8 mouse cellular contexts compared by ENCODE assay signal in genomic region chr7:127708207-127709078, GRCm38 (mm10). TPM values are rescaled to one million over a fixed set of nuclear protein-coding genes. Genes with fewer than 3 reads are reported as not detected.
DNase-seq lines count a peak whose midpoint lies in the region; ATAC-seq and TF ChIP-seq lines count a peak whose summit lies in the region.

Gene Bcl7c (minus strand): TSS chr7:127708933.

- ATAC-seq in embryonic facial prominence, embryonic 11.5 days (replicated peaks; ENCODE audit: insufficient number of reproducible peaks, low FRiP score, low TSS enrichment, low read depth) = peak; percentile 83
- ATAC-seq in granulocyte monocyte progenitor cell, adult 5-6 weeks (replicated peaks; ENCODE audit: poor library complexity, severe bottlenecking) = peak; percentile 77
- ATAC-seq in limb, embryonic 11.5 days (ENCODE audit: insufficient number of reproducible peaks, low FRiP score, low TSS enrichment, low read depth) = peak; percentile 67
- peak; percentile 87 for ATAC-seq in midbrain, embryonic 13.5 days

- under 1% methylated on average over 88 of the region's 90 CpGs for WGBS in embryonic facial prominence, embryonic 11.5 days
- WGBS in limb, embryonic 11.5 days = under 1% methylated on average over 86 of the region's 90 CpGs
- WGBS in midbrain, embryonic 13.5 days = 0% methylated on average over 73 of the region's 90 CpGs
- WGBS in small intestine, adult 2 months = 2% methylated on average over 85 of the region's 90 CpGs

- no peaks in the 10 kb centered on the region for H3K27me3 ChIP-seq in embryonic facial prominence, embryonic 11.5 days (ENCODE audit: control insufficient read depth, insufficient read depth, low read length)
- H3K27me3 ChIP-seq in limb, embryonic 11.5 days (ENCODE audit: control insufficient read depth, insufficient read depth, low read length) = no peaks in the 10 kb centered on the region
- no peaks in the 10 kb centered on the region for H3K27me3 ChIP-seq in midbrain, embryonic 13.5 days
- H3K27me3 ChIP-seq in small intestine, adult 2 months (ENCODE audit: control insufficient read depth, insufficient read depth, low read length) = no peaks in the 10 kb centered on the region

- no peaks in the 10 kb centered on the region for H3K36me3 ChIP-seq in embryonic facial prominence, embryonic 11.5 days (replicated peaks; ENCODE audit: control insufficient read depth, insufficient read depth, low read depth, low read length)
- H3K36me3 ChIP-seq in limb, embryonic 11.5 days (ENCODE audit: control insufficient read depth, insufficient read depth, low read length) = peaks cover 10% of the 10 kb centered on the region
- peaks cover 28% of the 10 kb centered on the region for H3K36me3 ChIP-seq in midbrain, embryonic 13.5 days
- H3K36me3 ChIP-seq in small intestine, adult 2 months (ENCODE audit: control insufficient read depth, insufficient read depth, low read length) = peaks cover 6% of the 10 kb centered on the region; the same call in 1 of the 2 replicates

- H3K9me3 ChIP-seq in embryonic facial prominence, embryonic 11.5 days (replicated peaks; ENCODE audit: control insufficient read depth, low read length) = no peaks in the 10 kb centered on the region
- H3K9me3 ChIP-seq in limb, embryonic 11.5 days (ENCODE audit: control insufficient read depth, low read length) = no peaks in the 10 kb centered on the region
- H3K9me3 ChIP-seq in midbrain, embryonic 13.5 days = no peaks in the 10 kb centered on the region

- 0 out of 2 replicates have a peak, but pooled peaks have one; percentile 40 for TF ChIP-seq POLR2A in small intestine, adult 2 months (IDR thresholded peaks at IDR 0.05; ENCODE audit: low read depth, low read length)

- peak; percentile 89 for DNase-seq in 3T3-L1 (ENCODE audit: low read depth, low spot score)
- peak; percentile 91 for DNase-seq in adrenal gland, postnatal 25 days
- peak; percentile 96 for DNase-seq in embryonic facial prominence, embryonic 11.5 days (ENCODE audit: low spot score)
- peak; percentile 86 for DNase-seq in kidney, adult 11 months
- peak; percentile 94 for DNase-seq in limb, embryonic 11.5 days (ENCODE audit: low spot score)

- peaks cover 6% of the 10 kb centered on the region for H3K4me1 ChIP-seq in embryonic facial prominence, embryonic 11.5 days (ENCODE audit: control insufficient read depth, insufficient read depth, low read length)
- H3K4me1 ChIP-seq in limb, embryonic 11.5 days (ENCODE audit: control insufficient read depth, insufficient read depth, low read length) = peaks cover 22% of the 10 kb centered on the region
- peaks cover 35% of the 10 kb centered on the region for H3K4me1 ChIP-seq in midbrain, embryonic 13.5 days (replicated peaks)
- peaks cover 25% of the 10 kb centered on the region for H3K4me1 ChIP-seq in small intestine, adult 2 months (ENCODE audit: control insufficient read depth, insufficient read depth, insufficient read length, low read length)

- peak within 1 kb of the TSS; percentile 98 for H3K27ac ChIP-seq in embryonic facial prominence, embryonic 11.5 days (replicated peaks; ENCODE audit: low read depth, low read length)
- peak within 1 kb of the TSS; percentile 95 for H3K27ac ChIP-seq in limb, embryonic 11.5 days (replicated peaks; ENCODE audit: low read depth, low read length)
- H3K27ac ChIP-seq in midbrain, embryonic 13.5 days = peak within 1 kb of the TSS; percentile 95
- H3K27ac ChIP-seq in small intestine, adult 2 months (ENCODE audit: insufficient read depth, low read depth, low read length) = peak within 1 kb of the TSS; percentile 73

- peak; percentile 56; the same call in 1 of the 2 replicates for TF ChIP-seq CTCF in small intestine, adult 2 months (IDR thresholded peaks at IDR 0.05; ENCODE audit: extremely low read depth, insufficient read length, insufficient replicate concordance, low read depth, low read length)

- peak within 1 kb of the TSS; percentile 80 for H3K9ac ChIP-seq in embryonic facial prominence, embryonic 11.5 days (replicated peaks; ENCODE audit: low read length)
- peak within 1 kb of the TSS; percentile 82 for H3K9ac ChIP-seq in limb, embryonic 11.5 days (ENCODE audit: low read length)
- H3K9ac ChIP-seq in midbrain, embryonic 13.5 days (replicated peaks) = peak within 1 kb of the TSS; percentile 87

- peak within 1 kb of the TSS; percentile 56 for H3K4me2 ChIP-seq in embryonic facial prominence, embryonic 11.5 days (ENCODE audit: low read depth, low read length)
- H3K4me2 ChIP-seq in limb, embryonic 11.5 days (ENCODE audit: low read depth, severe bottlenecking) = peak within 1 kb of the TSS; percentile 86
- peak within 1 kb of the TSS; percentile 58 for H3K4me2 ChIP-seq in midbrain, embryonic 13.5 days (replicated peaks)

- peak within 1 kb of the TSS; percentile 64 for H3K4me3 ChIP-seq in embryonic facial prominence, embryonic 11.5 days (ENCODE audit: low read depth, low read length)
- H3K4me3 ChIP-seq in limb, embryonic 11.5 days (ENCODE audit: low read depth, low read length) = peak within 1 kb of the TSS; percentile 68
- peak within 1 kb of the TSS; percentile 80 for H3K4me3 ChIP-seq in midbrain, embryonic 13.5 days (replicated peaks)
- H3K4me3 ChIP-seq in small intestine, adult 2 months (ENCODE audit: low read depth, low read length) = peak within 1 kb of the TSS; percentile 96

RNA-seq across cellular contexts. Expression of gene Bcl7c, which starts in this region (rescaled TPM):
- 64.9 and 114 TPM in 2 replicates for total RNA-seq in adrenal gland, postnatal 25 days (2021)
- polyA plus RNA-seq in embryonic facial prominence, embryonic 11.5 days (2014; fragmentation: Nextera tagmentation; extraction: Ambion mirVana) = 84.9 and 86.6 TPM in 2 replicates
- 50.9 and 81.5 TPM in 2 replicates for total RNA-seq in granulocyte monocyte progenitor cell, adult 5-6 weeks (2014; fragmentation: Nextera tagmentation)
- total RNA-seq in granulocyte monocyte progenitor cell, adult 5-6 weeks (2017) = 39.3 and 57.5 TPM in 2 replicates
- 83.9 and 85.5 TPM in 2 replicates for polyA plus RNA-seq in limb, embryonic 11.5 days (2014; fragmentation: Nextera tagmentation; extraction: Ambion mirVana)
- polyA plus RNA-seq in midbrain, embryonic 13.5 days (2015; fragmentation: Nextera tagmentation; extraction: Ambion mirVana) = 39.2 and 52.2 TPM in 2 replicates
- polyA plus RNA-seq in small intestine, adult 2 months (2012; rRNA removed) = 11.1 and 24.6 TPM in 2 replicates

Comparison
In these comparisons a context has a peak if more than half of its experiments do, and no peak if none do; other contexts are left out.
1. Peak in every context shown above with its lines: DNase-seq, ATAC-seq, H3K4me3 ChIP-seq and H3K27ac ChIP-seq.